Mouse (Mus musculus): ENCODE results near the gene Mlh1. TPM values are rescaled to one million over a fixed set of nuclear protein-coding genes. Genes with fewer than 3 reads are reported as not detected.

Mlh1 gene
- total and polyA plus RNA-seq, 2 experiments from 2014 or later, result 16.1 to 19.4 TPM

DNA sequence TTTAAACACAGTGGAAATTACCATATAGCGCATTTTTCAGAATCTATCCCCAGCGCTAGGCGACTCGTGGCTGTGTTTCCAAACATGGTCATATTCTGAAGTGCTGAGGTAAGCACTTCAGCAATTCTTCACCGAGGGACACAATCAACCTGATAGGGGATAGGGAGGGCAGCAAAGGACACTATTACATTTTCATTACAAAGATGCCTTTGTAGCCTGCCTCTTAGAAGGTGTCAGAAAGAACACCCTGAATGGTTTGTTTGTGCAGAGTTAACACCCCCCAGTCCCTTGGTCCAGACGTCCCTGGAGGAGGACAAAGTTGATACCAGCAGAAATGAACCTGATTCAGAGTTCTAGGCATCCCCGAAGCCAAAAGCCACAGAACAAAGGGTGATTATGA is 24.8 kb upstream of the Mlh1 start:
- no peak for DNase-seq (ENCODE audit: low spot score)
- Histone ChIP-seq H3K27me3 (ENCODE audit: insufficient read depth, low read length) (no peaks in the 10 kb centered on the region), H3K4me1 (ENCODE audit: insufficient read depth, low read length) (no peaks in the 10 kb centered on the region), H3K27ac (no peak overlapping the region), H3K9ac (replicated peaks; ENCODE audit: low read length) (no peak overlapping the region), H3K36me3 (ENCODE audit: insufficient read depth, low read length) (no peaks in the 10 kb centered on the region), H3K4me3 (ENCODE audit: low read length) (no peak overlapping the region), H3K9me3 (ENCODE audit: low read length) (no peaks in the 10 kb centered on the region), H3K4me2 (ENCODE audit: low read depth, low read length) (no peak overlapping the region)
- WGBS, result 80% methylated on average over 7 of the region's 7 CpGs
- no peak for ATAC-seq
- TF ChIP-seq CTCF (IDR thresholded peaks at IDR 0.05; ENCODE audit: low read depth), result no peak

DNA sequence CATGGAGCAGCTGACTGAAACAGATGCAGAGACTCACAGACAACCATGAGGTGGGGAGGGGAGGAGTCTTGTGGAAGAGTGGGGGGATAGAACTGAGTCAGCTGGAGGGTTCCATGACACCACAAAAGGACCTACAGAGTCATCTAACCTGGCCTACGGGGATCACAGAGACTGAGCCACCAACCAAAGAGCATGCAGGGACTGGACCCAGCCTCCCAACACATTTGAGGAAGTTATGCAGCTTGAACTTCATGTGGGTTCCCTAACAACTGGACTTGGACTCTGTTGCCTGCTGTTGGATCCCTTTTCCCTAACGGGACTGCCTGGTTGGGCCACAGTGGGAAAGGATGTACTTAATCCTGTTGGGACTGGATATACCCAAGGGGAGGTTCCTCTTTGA is 23.7 kb upstream of the Mlh1 start:
- no peak for ATAC-seq
- no peak overlapping the region for H3K9ac ChIP-seq (replicated peaks; ENCODE audit: low read length)
- H3K4me2 ChIP-seq (ENCODE audit: low read depth, low read length), result no peak overlapping the region
- H3K9me3 ChIP-seq (ENCODE audit: low read length), result no peaks in the 10 kb centered on the region
- no peak overlapping the region for H3K27ac ChIP-seq
- WGBS, result 70% methylated on average over 2 of the region's 2 CpGs
- no peaks in the 10 kb centered on the region for H3K27me3 ChIP-seq (ENCODE audit: insufficient read depth, low read length)
- DNase-seq (ENCODE audit: low spot score), result no peak
- no peaks in the 10 kb centered on the region for H3K36me3 ChIP-seq (ENCODE audit: insufficient read depth, low read length)
- no peak for TF ChIP-seq CTCF (IDR thresholded peaks at IDR 0.05; ENCODE audit: low read depth)
- H3K4me1 ChIP-seq (ENCODE audit: insufficient read depth, low read length), result no peaks in the 10 kb centered on the region
- no peak overlapping the region for H3K4me3 ChIP-seq (ENCODE audit: low read length)

DNA sequence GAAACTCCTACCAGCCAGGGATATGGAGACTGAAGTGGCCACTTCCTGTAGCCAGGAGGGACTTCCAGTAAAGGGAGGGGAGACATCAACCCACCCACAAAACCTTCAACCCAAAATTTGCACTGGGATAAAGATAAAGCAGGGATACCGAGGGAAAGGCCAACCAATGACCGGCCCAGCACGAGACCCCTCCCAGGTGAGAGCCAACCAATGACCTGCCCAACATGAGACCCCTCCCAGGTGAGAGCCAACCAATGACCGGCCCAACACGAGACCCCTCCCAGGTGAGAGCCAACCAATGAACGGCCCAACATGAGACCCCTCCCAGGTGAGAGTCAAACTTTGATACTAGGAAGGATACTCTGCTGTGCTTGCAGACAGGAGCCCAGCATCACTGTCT is 23.3 kb upstream of the Mlh1 start:
- H3K27ac ChIP-seq, result no peak overlapping the region
- TF ChIP-seq CTCF (IDR thresholded peaks at IDR 0.05; ENCODE audit: low read depth), result no peak
- ATAC-seq (no peak), DNase-seq (ENCODE audit: low spot score) (no peak)
- WGBS, result 92% methylated on average over 6 of the region's 6 CpGs
- H3K9me3 ChIP-seq (ENCODE audit: low read length), result no peaks in the 10 kb centered on the region
- H3K9ac ChIP-seq (replicated peaks; ENCODE audit: low read length), result no peak overlapping the region
- no peaks in the 10 kb centered on the region for H3K36me3 ChIP-seq (ENCODE audit: insufficient read depth, low read length)
- no peaks in the 10 kb centered on the region for H3K27me3 ChIP-seq (ENCODE audit: insufficient read depth, low read length)
- H3K4me2 ChIP-seq (ENCODE audit: low read depth, low read length), result no peak overlapping the region
- H3K4me3 ChIP-seq (ENCODE audit: low read length), result no peak overlapping the region
- no peaks in the 10 kb centered on the region for H3K4me1 ChIP-seq (ENCODE audit: insufficient read depth, low read length)

DNA sequence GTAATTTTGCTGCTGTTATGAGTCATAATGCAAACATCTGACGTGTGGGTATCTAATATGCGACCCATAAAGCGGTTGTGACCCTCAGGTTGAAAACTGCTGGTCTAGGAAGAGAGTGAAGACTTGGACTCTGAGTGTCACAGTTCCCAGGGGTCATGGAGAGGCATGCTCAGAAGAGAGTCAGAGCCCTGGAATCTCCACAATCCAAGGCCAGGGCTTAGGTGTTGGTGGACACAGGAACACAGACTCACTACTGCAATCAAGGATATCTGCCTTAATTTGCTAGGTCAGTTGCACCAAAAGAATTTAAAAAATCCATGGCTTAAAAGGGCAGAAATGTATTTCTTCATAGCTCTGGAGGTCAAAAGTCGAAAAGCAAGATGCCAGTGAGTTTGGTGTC is 21.6 kb upstream of the Mlh1 start:
- Histone ChIP-seq H3K36me3 (ENCODE audit: insufficient read depth, low read length) (no peaks in the 10 kb centered on the region), H3K27me3 (ENCODE audit: insufficient read depth, low read length) (no peaks in the 10 kb centered on the region), H3K9me3 (ENCODE audit: low read length) (no peaks in the 10 kb centered on the region), H3K9ac (replicated peaks; ENCODE audit: low read length) (no peak overlapping the region), H3K4me2 (ENCODE audit: low read depth, low read length) (no peak overlapping the region), H3K4me3 (ENCODE audit: low read length) (no peak overlapping the region), H3K4me1 (ENCODE audit: insufficient read depth, low read length) (no peaks in the 10 kb centered on the region), H3K27ac (no peak overlapping the region)
- TF ChIP-seq CTCF (IDR thresholded peaks at IDR 0.05; ENCODE audit: low read depth), result no peak
- 85% methylated on average over 4 of the region's 4 CpGs for WGBS
- no peak for ATAC-seq
- DNase-seq (ENCODE audit: low spot score), result no peak

DNA sequence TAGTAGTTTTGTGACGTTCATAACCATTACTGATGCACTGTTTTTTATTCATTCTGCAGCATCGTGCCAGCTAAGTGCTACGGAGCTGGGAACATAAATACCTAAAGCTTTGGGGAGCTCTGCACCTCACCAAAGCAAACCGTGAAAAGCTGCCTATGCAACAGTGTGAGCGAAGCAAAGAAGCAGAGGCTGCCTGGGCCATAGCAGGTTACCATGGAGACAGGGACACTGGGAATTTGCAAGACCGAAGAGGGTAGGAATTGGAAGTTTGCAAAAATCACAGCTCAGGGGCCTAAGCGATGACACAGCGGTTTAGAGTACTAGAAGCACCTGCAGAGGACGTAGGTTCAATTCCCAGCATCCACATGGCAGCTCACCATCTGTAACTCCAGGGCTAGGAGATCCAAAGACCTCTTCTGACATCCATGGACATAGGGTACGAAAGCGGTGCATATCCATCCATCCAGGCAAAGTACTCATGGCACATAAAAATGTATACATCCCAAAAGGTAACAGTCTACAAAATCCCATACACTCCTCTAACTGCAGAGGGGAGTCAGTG is 19.0 kb upstream of the Mlh1 start:
- Histone ChIP-seq H3K36me3 (ENCODE audit: insufficient read depth, low read length) (no peaks in the 10 kb centered on the region), H3K4me3 (ENCODE audit: low read length) (no peak overlapping the region), H3K27ac (no peak overlapping the region; the same call in 1 of the 2 replicates), H3K4me1 (ENCODE audit: insufficient read depth, low read length) (no peaks in the 10 kb centered on the region), H3K4me2 (ENCODE audit: low read depth, low read length) (no peak overlapping the region), H3K9me3 (ENCODE audit: low read length) (no peaks in the 10 kb centered on the region), H3K27me3 (ENCODE audit: insufficient read depth, low read length) (no peaks in the 10 kb centered on the region), H3K9ac (replicated peaks; ENCODE audit: low read length) (no peak overlapping the region)
- ATAC-seq (peak; percentile 44; the same call in 1 of the 2 replicates), DNase-seq (ENCODE audit: low spot score) (peak; percentile 43)
- no peak for TF ChIP-seq CTCF (IDR thresholded peaks at IDR 0.05; ENCODE audit: low read depth)
- 53% methylated on average over 11 of the region's 11 CpGs for WGBS

DNA sequence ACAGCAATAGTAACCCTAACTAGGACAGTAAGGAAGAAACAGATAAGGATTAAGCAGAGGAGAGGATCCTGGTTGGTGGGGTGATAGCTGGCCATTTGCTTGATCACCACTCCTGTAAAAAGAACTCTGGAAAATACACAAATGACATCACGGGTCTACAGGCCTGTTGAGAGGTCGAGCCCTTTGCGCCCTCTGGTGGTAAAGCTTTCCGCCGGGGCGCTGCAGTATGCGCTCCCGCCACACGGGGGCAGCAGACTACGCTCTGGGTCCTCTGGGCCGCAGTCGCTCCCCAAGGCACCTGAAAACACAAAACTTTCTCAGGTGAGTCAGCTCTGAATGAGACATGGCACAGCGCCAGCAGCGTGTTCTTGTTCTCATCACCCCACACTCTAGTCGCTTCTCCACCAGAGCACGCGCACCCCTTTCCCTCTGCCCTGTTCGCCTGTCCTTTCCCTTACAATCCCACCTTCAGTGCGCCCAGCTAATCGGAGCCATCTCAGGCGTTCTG is 18.3 kb upstream of the Mlh1 start:
- ATAC-seq, result peak; percentile 63
- DNase-seq (ENCODE audit: low spot score), result peak; percentile 85
- H3K4me3 ChIP-seq (ENCODE audit: low read length), result no peak overlapping the region
- no peaks in the 10 kb centered on the region for H3K36me3 ChIP-seq (ENCODE audit: insufficient read depth, low read length)
- H3K27ac ChIP-seq, result no peak overlapping the region; the same call in 1 of the 2 replicates
- H3K4me1 ChIP-seq (ENCODE audit: insufficient read depth, low read length), result no peaks in the 10 kb centered on the region
- TF ChIP-seq CTCF (IDR thresholded peaks at IDR 0.05; ENCODE audit: low read depth), result peak; percentile 100
- no peaks in the 10 kb centered on the region for H3K27me3 ChIP-seq (ENCODE audit: insufficient read depth, low read length)
- no peak overlapping the region for H3K9ac ChIP-seq (replicated peaks; ENCODE audit: low read length)
- H3K4me2 ChIP-seq (ENCODE audit: low read depth, low read length), result 0 out of 2 replicates have a peak overlapping the region, but pooled peaks have one; percentile 27
- H3K9me3 ChIP-seq (ENCODE audit: low read length), result no peaks in the 10 kb centered on the region
- 16% methylated on average over 21 of the region's 21 CpGs for WGBS

DNA sequence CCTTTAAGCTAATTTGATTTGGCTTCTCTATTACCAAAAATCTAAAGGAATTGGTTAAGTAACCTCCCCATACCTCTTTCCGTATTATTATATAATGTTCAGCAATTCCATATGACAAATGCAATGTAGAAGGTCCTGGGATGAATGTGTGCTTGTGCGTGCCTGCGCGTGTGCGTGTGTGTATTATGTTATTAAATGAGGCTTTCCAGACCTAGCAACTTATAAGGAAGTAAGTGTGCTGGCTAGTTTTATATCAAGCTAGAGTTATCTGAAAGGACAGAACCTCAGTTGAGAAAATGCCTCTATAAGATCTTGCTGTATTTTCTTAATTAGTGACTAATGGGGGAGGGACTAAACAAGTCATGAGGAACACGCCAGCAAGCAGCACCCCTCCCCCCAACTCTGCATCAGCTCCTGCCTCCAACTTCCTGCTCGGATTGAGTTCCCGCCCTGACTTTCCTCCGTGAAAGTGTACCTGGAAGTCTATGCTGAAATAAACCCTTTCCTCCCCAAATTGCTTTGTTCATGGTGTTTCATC is 17.8 kb upstream of the Mlh1 start:
- TF ChIP-seq CTCF (IDR thresholded peaks at IDR 0.05; ENCODE audit: low read depth), result no peak
- ATAC-seq (no peak; the same call in 1 of the 2 replicates), DNase-seq (ENCODE audit: low spot score) (no peak)
- no peaks in the 10 kb centered on the region for H3K4me1 ChIP-seq (ENCODE audit: insufficient read depth, low read length)
- WGBS, result 56% methylated on average over 9 of the region's 9 CpGs
- H3K36me3 ChIP-seq (ENCODE audit: insufficient read depth, low read length), result no peaks in the 10 kb centered on the region
- no peaks in the 10 kb centered on the region for H3K27me3 ChIP-seq (ENCODE audit: insufficient read depth, low read length)
- H3K9me3 ChIP-seq (ENCODE audit: low read length), result no peaks in the 10 kb centered on the region
- no peak overlapping the region for H3K4me3 ChIP-seq (ENCODE audit: low read length)
- no peak overlapping the region for H3K4me2 ChIP-seq (ENCODE audit: low read depth, low read length)
- H3K27ac ChIP-seq, result no peak overlapping the region
- no peak overlapping the region for H3K9ac ChIP-seq (replicated peaks; ENCODE audit: low read length)
